Mouse (Mus musculus): ENCODE results near the gene Gabra6. TPM values are rescaled to one million over a fixed set of nuclear protein-coding genes. Genes with fewer than 3 reads are reported as not detected.

Gabra6 gene
- polyA plus RNA-seq, 1 experiment = not detected

GRCm38 (mm10) chr11:42317985-42318384, 2.9 kb downstream of the Gabra6 start:
- no peak overlapping the region for H3K27ac ChIP-seq (ENCODE audit: control insufficient read depth, insufficient read depth, low read length)
- no peaks in the 10 kb centered on the region for H3K36me3 ChIP-seq (ENCODE audit: control insufficient read depth, insufficient read depth, low read length)
- DNase-seq = no peak
- H3K27me3 ChIP-seq (ENCODE audit: control insufficient read depth, insufficient read depth, low read length) = no peaks in the 10 kb centered on the region
- H3K4me3 ChIP-seq (ENCODE audit: control insufficient read depth, insufficient read depth, low read length) = no peak overlapping the region
- H3K4me1 ChIP-seq (replicated peaks; ENCODE audit: control insufficient read depth, insufficient read depth, low read length) = no peaks in the 10 kb centered on the region
- WGBS = 91% methylated on average over 3 of the region's 3 CpGs
- TF ChIP-seq CTCF (IDR thresholded peaks at IDR 0.05; ENCODE audit: borderline replicate concordance, control insufficient read depth, extremely low read depth, insufficient read depth, low read length, poor library complexity) (no peak), POLR2A (IDR thresholded peaks at IDR 0.05; ENCODE audit: control insufficient read depth, extremely low read depth, insufficient read depth, low read length, poor library complexity) (no peak)

GRCm38 (mm10) chr11:42314850-42315249, 6.0 kb downstream of the Gabra6 start:
- Histone ChIP-seq H3K27me3 (ENCODE audit: control insufficient read depth, insufficient read depth, low read length) (no peaks in the 10 kb centered on the region), H3K4me1 (replicated peaks; ENCODE audit: control insufficient read depth, insufficient read depth, low read length) (no peaks in the 10 kb centered on the region), H3K4me3 (ENCODE audit: control insufficient read depth, insufficient read depth, low read length) (no peak overlapping the region), H3K27ac (ENCODE audit: control insufficient read depth, insufficient read depth, low read length) (no peak overlapping the region), H3K36me3 (ENCODE audit: control insufficient read depth, insufficient read depth, low read length) (no peaks in the 10 kb centered on the region)
- 24% methylated on average over 6 of the region's 6 CpGs for WGBS
- TF ChIP-seq CTCF (IDR thresholded peaks at IDR 0.05; ENCODE audit: borderline replicate concordance, control insufficient read depth, extremely low read depth, insufficient read depth, low read length, poor library complexity) (no peak), POLR2A (IDR thresholded peaks at IDR 0.05; ENCODE audit: control insufficient read depth, extremely low read depth, insufficient read depth, low read length, poor library complexity) (no peak)
- no peak for DNase-seq

DNA sequence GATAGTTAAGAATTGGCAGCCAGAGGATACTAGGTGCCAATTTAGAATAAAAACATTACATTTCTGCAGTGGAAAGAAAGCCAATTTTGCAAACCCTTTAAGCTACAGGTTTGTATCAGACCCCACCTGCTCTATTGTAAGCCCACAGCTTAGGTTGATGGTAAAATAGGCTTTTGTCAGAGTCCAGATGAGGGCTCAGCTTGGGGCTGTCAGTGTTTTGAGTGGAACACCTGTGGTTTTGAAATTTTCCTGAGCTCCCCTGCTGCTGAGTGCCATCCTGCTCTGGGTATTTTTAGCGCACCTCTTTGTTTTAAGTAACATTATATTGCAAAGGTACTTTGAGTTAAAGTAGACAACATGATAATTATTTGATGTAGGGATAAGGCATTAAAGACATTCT, 10.0 kb downstream of the Gabra6 start:
- no peaks in the 10 kb centered on the region for H3K4me1 ChIP-seq (replicated peaks; ENCODE audit: control insufficient read depth, insufficient read depth, low read length)
- TF ChIP-seq POLR2A (IDR thresholded peaks at IDR 0.05; ENCODE audit: control insufficient read depth, extremely low read depth, insufficient read depth, low read length, poor library complexity) (no peak), CTCF (IDR thresholded peaks at IDR 0.05; ENCODE audit: borderline replicate concordance, control insufficient read depth, extremely low read depth, insufficient read depth, low read length, poor library complexity) (no peak)
- WGBS = 59% methylated on average over 1 of the region's 1 CpGs
- H3K36me3 ChIP-seq (ENCODE audit: control insufficient read depth, insufficient read depth, low read length) = no peaks in the 10 kb centered on the region
- no peaks in the 10 kb centered on the region for H3K27me3 ChIP-seq (ENCODE audit: control insufficient read depth, insufficient read depth, low read length)
- no peak for DNase-seq
- H3K4me3 ChIP-seq (ENCODE audit: control insufficient read depth, insufficient read depth, low read length) = no peak overlapping the region
- H3K27ac ChIP-seq (ENCODE audit: control insufficient read depth, insufficient read depth, low read length) = no peak overlapping the region

DNA sequence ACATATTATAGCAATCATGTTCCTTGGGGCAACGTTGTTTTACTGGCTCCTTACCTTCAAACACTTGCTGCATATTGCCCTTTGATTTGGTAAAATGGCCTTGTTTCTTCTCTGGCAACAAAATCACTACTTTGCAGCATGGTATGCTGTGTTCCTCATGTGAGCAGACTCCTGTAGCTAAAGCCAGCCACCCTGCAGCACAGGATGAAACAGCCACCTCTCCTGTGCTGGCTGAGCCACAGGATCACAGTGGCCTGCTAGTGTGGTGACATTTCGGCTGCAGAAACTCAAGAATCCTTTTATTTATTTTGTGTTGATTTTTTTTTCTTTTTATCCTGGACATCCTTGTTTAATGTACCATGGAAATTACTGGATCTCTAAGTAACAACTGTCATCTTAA, 11.8 kb downstream of the Gabra6 start:
- no peak for TF ChIP-seq POLR2A (IDR thresholded peaks at IDR 0.05; ENCODE audit: control insufficient read depth, extremely low read depth, insufficient read depth, low read length, poor library complexity)
- no peak for TF ChIP-seq CTCF (IDR thresholded peaks at IDR 0.05; ENCODE audit: borderline replicate concordance, control insufficient read depth, extremely low read depth, insufficient read depth, low read length, poor library complexity)
- H3K27ac ChIP-seq (ENCODE audit: control insufficient read depth, insufficient read depth, low read length) = no peak overlapping the region
- no peaks in the 10 kb centered on the region for H3K36me3 ChIP-seq (ENCODE audit: control insufficient read depth, insufficient read depth, low read length)
- DNase-seq = no peak
- no peaks in the 10 kb centered on the region for H3K4me1 ChIP-seq (replicated peaks; ENCODE audit: control insufficient read depth, insufficient read depth, low read length)
- WGBS = 73% methylated on average over 2 of the region's 2 CpGs
- H3K4me3 ChIP-seq (ENCODE audit: control insufficient read depth, insufficient read depth, low read length) = no peak overlapping the region
- H3K27me3 ChIP-seq (ENCODE audit: control insufficient read depth, insufficient read depth, low read length) = no peaks in the 10 kb centered on the region

DNA sequence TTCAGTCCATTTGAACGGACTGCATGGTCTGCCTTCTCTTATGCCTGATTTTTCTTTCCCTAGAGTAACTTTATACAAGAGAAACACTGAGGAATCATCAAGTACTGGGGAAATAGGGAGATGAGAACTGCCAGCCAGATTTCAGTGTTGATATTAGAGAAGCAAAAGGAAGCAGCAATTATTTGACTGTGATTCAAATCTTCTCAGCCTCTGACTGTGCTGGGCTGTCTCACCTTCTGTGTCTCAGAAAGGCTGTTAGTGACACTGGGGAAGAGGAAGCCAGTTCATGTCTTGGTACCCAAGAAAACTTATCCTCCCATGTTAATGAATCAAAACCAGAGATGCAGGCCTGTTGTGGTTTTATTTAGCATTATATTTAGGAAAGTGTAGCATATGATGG, 14.8 kb downstream of the Gabra6 start:
- Histone ChIP-seq H3K4me1 (replicated peaks; ENCODE audit: control insufficient read depth, insufficient read depth, low read length) (no peaks in the 10 kb centered on the region), H3K27ac (ENCODE audit: control insufficient read depth, insufficient read depth, low read length) (no peak overlapping the region), H3K36me3 (ENCODE audit: control insufficient read depth, insufficient read depth, low read length) (no peaks in the 10 kb centered on the region), H3K27me3 (ENCODE audit: control insufficient read depth, insufficient read depth, low read length) (no peaks in the 10 kb centered on the region), H3K4me3 (ENCODE audit: control insufficient read depth, insufficient read depth, low read length) (no peak overlapping the region)
- DNase-seq = no peak
- TF ChIP-seq POLR2A (IDR thresholded peaks at IDR 0.05; ENCODE audit: control insufficient read depth, extremely low read depth, insufficient read depth, low read length, poor library complexity) (no peak), CTCF (IDR thresholded peaks at IDR 0.05; ENCODE audit: borderline replicate concordance, control insufficient read depth, extremely low read depth, insufficient read depth, low read length, poor library complexity) (no peak)
- 89% methylated on average over 1 of the region's 1 CpGs for WGBS

- 90% methylated on average over 3 of the region's 3 CpGs for WGBS
- Histone ChIP-seq H3K4me3 (ENCODE audit: control insufficient read depth, insufficient read depth, low read length) (no peak overlapping the region), H3K27me3 (ENCODE audit: control insufficient read depth, insufficient read depth, low read length) (no peaks in the 10 kb centered on the region)
Measured at GRCm38 (mm10) chr11:42258978-42259377, 61.9 kb downstream of the Gabra6 start.

More at GRCm38 (mm10) chr11:42258978-42259377, 61.9 kb downstream of the Gabra6 start:
- TF ChIP-seq CTCF (IDR thresholded peaks at IDR 0.05; ENCODE audit: borderline replicate concordance, control insufficient read depth, extremely low read depth, insufficient read depth, low read length, poor library complexity) (no peak), POLR2A (IDR thresholded peaks at IDR 0.05; ENCODE audit: control insufficient read depth, extremely low read depth, insufficient read depth, low read length, poor library complexity) (no peak)
- Histone ChIP-seq H3K4me1 (replicated peaks; ENCODE audit: control insufficient read depth, insufficient read depth, low read length) (no peaks in the 10 kb centered on the region), H3K27ac (ENCODE audit: control insufficient read depth, insufficient read depth, low read length) (no peak overlapping the region), H3K36me3 (ENCODE audit: control insufficient read depth, insufficient read depth, low read length) (no peaks in the 10 kb centered on the region)
- no peak for DNase-seq

Other genes starting within 250 kb of the Gabra6 start
- not detected in 2 replicates for gene Gabra1, start 138.1 kb downstream of the Gabra6 start, polyA plus RNA-seq (2012; rRNA removed)
- gene Gabrb2, start 98.7 kb upstream of the Gabra6 start, polyA plus RNA-seq (2012; rRNA removed) = not detected in 2 replicates